Mouse (Mus musculus): ENCODE data around the gene Hoxa5.

GRCm38 (mm10) chr6:52205638-52206621 is 1.5 kb upstream of the Hoxa5 start:
- TF ChIP-seq CTCF (IDR thresholded peaks at IDR 0.05) (no peak), POLR2A (IDR thresholded peaks at IDR 0.05; ENCODE audit: insufficient read depth, low read depth, low read length) (no peak), EP300 (IDR thresholded peaks at IDR 0.05; ENCODE audit: insufficient read depth, low read depth, low read length) (no peak)
